Mouse (Mus musculus): Measurements from ENCODE around the gene Selplg. TPM values are rescaled to one million over a fixed set of nuclear protein-coding genes. Genes with fewer than 3 reads are reported as not detected.

Gene Selplg
- total and polyA plus RNA-seq, 2 experiments from 2014 or later, result 1.9 to 3.1 TPM

DNA sequence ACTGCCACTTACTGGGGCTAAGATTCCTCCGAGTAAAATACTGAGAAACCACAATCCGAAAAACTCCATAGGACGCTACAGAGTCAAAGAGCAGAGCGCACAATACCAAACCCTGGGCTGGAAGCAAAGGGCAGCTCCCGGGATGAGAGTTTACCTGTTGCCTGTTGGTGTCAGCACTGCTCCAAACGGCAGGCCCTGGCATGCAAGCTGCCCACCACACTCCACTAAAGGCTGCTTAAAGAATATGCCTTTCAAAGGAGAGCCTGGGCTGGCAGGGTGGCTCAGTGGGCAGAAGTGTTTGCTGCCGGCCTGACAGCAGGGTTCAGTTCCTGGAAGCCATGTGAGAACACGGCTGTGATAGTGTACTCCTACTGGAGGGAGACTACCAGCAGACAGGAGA lies 25.2 kb upstream of the Selplg start:
- H3K4me1 ChIP-seq (ENCODE audit: insufficient read depth, low read length), result no peaks in the 10 kb centered on the region
- no peak for ATAC-seq (ENCODE audit: low FRiP score)

DNA sequence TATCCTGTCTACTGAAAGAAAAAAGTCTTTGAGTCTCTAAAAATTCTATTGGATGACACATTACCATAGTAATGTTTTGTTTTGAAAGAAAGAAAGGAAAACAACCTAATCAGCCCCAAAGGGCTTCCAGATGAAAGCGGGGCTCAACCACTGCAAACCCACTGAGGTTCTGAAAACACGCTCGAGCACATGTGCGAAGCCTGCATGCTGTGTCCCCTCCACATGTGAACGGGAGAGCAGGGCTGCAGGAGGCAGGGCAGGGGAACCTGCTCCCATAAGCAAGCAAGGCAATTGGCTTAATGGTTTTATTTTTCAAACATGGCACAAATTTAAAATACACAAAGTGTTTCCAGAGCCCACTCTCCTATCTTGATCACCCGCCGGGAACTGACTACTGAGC lies 24.2 kb upstream of the Selplg start:
- no peak overlapping the region for H3K4me2 ChIP-seq (ENCODE audit: low read depth, low read length, poor library complexity, severe bottlenecking)
- H3K9me3 ChIP-seq (ENCODE audit: low read length), result no peaks in the 10 kb centered on the region
- DNase-seq (ENCODE audit: low spot score) (no peak), ATAC-seq (ENCODE audit: low FRiP score) (no peak)
- no peaks in the 10 kb centered on the region for H3K4me1 ChIP-seq (ENCODE audit: insufficient read depth, low read length)
- 63% methylated on average over 7 of the region's 7 CpGs for WGBS
- H3K27me3 ChIP-seq (ENCODE audit: insufficient read depth, low read length), result no peaks in the 10 kb centered on the region
- H3K36me3 ChIP-seq (ENCODE audit: insufficient read depth, low read length), result peaks cover 7% of the 10 kb centered on the region
- H3K4me3 ChIP-seq (ENCODE audit: low read depth, low read length), result no peak overlapping the region
- no peak overlapping the region; the same call in 1 of the 2 replicates for H3K9ac ChIP-seq (replicated peaks; ENCODE audit: low read length, poor library complexity, severe bottlenecking)
- 0 out of 2 replicates have a peak overlapping the region, but pooled peaks have one; percentile 38 for H3K27ac ChIP-seq (ENCODE audit: low read depth, low read length)
- TF ChIP-seq CTCF (IDR thresholded peaks at IDR 0.05), result no peak

More for the DNA sequence above, 25.2 kb upstream of the Selplg start:
- H3K9ac ChIP-seq (replicated peaks; ENCODE audit: low read length, poor library complexity, severe bottlenecking), result no peak overlapping the region
- no peaks in the 10 kb centered on the region for H3K9me3 ChIP-seq (ENCODE audit: low read length)
- no peak for DNase-seq (ENCODE audit: low spot score)
- no peak overlapping the region for H3K4me2 ChIP-seq (ENCODE audit: low read depth, low read length, poor library complexity, severe bottlenecking)
- peaks cover 6% of the 10 kb centered on the region; the same call in 1 of the 2 replicates for H3K36me3 ChIP-seq (ENCODE audit: insufficient read depth, low read length)
- 63% methylated on average over 8 of the region's 8 CpGs for WGBS
- no peaks in the 10 kb centered on the region for H3K27me3 ChIP-seq (ENCODE audit: insufficient read depth, low read length)
- no peak overlapping the region for H3K27ac ChIP-seq (ENCODE audit: low read depth, low read length)
- peak; percentile 38 for TF ChIP-seq CTCF (IDR thresholded peaks at IDR 0.05)
- no peak overlapping the region for H3K4me3 ChIP-seq (ENCODE audit: low read depth, low read length)

DNA sequence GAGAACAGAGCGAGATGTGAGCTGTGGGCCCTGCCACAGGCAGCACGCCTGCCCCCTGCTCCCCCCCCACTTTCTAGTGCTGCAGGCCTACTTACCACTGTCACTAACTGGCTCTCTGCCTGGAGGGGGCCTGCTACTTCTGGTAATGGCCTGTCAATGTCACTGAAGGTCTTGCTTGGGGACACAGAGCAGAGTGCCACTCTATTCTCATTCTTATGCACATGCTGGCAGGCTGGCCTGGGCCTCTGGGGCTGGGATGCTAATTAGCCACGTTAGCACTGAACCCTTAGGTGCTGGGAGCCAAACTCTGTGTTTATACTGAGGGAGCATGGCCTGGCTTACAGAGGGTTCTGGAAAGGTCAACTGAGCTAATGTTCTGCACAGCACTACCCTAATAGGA lies 23.3 kb upstream of the Selplg start:
- no peak for TF ChIP-seq CTCF (IDR thresholded peaks at IDR 0.05)

DNA sequence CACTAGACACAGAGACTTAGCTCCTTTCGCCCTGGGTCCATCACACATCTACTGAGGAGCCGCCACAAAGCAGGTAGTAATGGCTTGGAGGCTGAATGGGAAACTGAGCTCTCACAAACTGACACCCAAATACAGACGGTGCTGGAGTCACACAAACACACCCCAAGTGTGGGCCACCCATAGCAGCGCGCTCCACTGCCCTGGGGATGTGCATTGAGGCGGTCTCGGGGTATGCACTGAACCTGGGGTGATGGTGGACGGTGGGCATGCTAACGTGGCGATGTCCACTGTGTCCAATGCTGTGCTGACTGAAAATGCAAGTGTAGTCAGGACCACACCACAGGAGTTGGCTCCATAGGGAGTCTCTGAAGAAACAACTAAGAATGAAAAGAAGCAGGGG lies 22.7 kb upstream of the Selplg start:
- ATAC-seq (ENCODE audit: low FRiP score), result no peak
- WGBS, result 84% methylated on average over 10 of the region's 10 CpGs
- H3K9ac ChIP-seq (replicated peaks; ENCODE audit: low read length, poor library complexity, severe bottlenecking), result no peak overlapping the region

More for the DNA sequence above, 23.3 kb upstream of the Selplg start:
- ATAC-seq (ENCODE audit: low FRiP score) (no peak), DNase-seq (ENCODE audit: low spot score) (peak; percentile 61)
- WGBS, result 27% methylated on average over 3 of the region's 3 CpGs
- Histone ChIP-seq H3K27ac (ENCODE audit: low read depth, low read length) (peak overlapping the region; percentile 7; the same call in 1 of the 2 replicates), H3K4me1 (ENCODE audit: insufficient read depth, low read length) (no peaks in the 10 kb centered on the region), H3K9me3 (ENCODE audit: low read length) (no peaks in the 10 kb centered on the region), H3K4me2 (ENCODE audit: low read depth, low read length, poor library complexity, severe bottlenecking) (no peak overlapping the region), H3K27me3 (ENCODE audit: insufficient read depth, low read length) (no peaks in the 10 kb centered on the region), H3K4me3 (ENCODE audit: low read depth, low read length) (no peak overlapping the region), H3K9ac (replicated peaks; ENCODE audit: low read length, poor library complexity, severe bottlenecking) (no peak overlapping the region), H3K36me3 (ENCODE audit: insufficient read depth, low read length) (peaks cover 14% of the 10 kb centered on the region)

DNA sequence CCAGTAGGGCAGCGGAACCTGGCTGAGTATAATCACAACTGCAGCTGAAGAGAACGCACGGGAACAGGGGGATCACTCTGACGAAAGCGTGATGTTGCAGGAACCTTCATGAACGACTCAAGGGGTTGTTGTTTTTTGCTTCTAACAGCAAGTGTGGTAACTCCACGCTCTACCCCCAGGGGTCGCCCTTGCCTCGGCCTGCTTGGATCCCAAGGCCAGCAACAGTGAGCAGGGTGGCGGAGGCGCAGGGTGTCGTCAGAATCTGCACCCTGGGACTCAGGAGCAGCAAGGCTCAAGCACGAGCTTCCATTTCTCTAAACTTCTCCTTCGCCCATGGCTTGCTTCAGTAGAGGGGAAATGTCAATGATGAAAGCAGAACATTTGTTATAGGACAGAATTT lies 22.1 kb upstream of the Selplg start:
- DNase-seq (ENCODE audit: low spot score) (peak; percentile 72), ATAC-seq (ENCODE audit: low FRiP score) (no peak)
- 40% methylated on average over 14 of the region's 14 CpGs for WGBS
- Histone ChIP-seq H3K9me3 (ENCODE audit: low read length) (no peaks in the 10 kb centered on the region), H3K4me2 (ENCODE audit: low read depth, low read length, poor library complexity, severe bottlenecking) (no peak overlapping the region), H3K4me1 (ENCODE audit: insufficient read depth, low read length) (no peaks in the 10 kb centered on the region), H3K27ac (ENCODE audit: low read depth, low read length) (no peak overlapping the region), H3K27me3 (ENCODE audit: insufficient read depth, low read length) (no peaks in the 10 kb centered on the region), H3K36me3 (ENCODE audit: insufficient read depth, low read length) (peaks cover 26% of the 10 kb centered on the region), H3K4me3 (ENCODE audit: low read depth, low read length) (no peak overlapping the region), H3K9ac (replicated peaks; ENCODE audit: low read length, poor library complexity, severe bottlenecking) (no peak overlapping the region)
- peak; percentile 88 for TF ChIP-seq CTCF (IDR thresholded peaks at IDR 0.05)

More for the DNA sequence above, 22.7 kb upstream of the Selplg start:
- H3K27me3 ChIP-seq (ENCODE audit: insufficient read depth, low read length), result no peaks in the 10 kb centered on the region
- peak overlapping the region; percentile 7; the same call in 1 of the 2 replicates for H3K27ac ChIP-seq (ENCODE audit: low read depth, low read length)
- no peak for DNase-seq (ENCODE audit: low spot score)
- H3K4me1 ChIP-seq (ENCODE audit: insufficient read depth, low read length), result no peaks in the 10 kb centered on the region
- TF ChIP-seq CTCF (IDR thresholded peaks at IDR 0.05), result no peak
- no peaks in the 10 kb centered on the region for H3K9me3 ChIP-seq (ENCODE audit: low read length)
- H3K36me3 ChIP-seq (ENCODE audit: insufficient read depth, low read length), result peaks cover 20% of the 10 kb centered on the region
- no peak overlapping the region for H3K4me2 ChIP-seq (ENCODE audit: low read depth, low read length, poor library complexity, severe bottlenecking)
- no peak overlapping the region for H3K4me3 ChIP-seq (ENCODE audit: low read depth, low read length)

DNA sequence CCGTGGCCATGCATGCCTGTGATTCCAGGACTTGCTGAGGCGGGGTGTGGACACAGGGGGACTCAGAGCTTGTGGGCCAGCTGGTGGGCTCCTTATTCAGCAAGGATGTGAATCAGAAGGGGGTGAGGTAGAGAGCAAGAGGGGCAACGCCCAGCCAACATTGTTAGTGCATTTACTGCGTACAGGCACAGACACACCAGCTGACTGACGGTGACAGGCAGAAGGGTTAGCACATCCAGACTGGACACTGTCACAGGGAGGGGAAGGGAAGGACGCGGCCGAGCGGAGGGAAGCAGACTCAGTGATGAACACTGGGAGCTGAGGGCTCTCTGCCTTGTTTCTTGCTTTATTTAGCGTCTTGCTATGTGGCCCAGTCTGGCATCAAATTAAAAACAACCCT lies 21.1 kb upstream of the Selplg start:
- ATAC-seq (ENCODE audit: low FRiP score), result no peak
- no peak for DNase-seq (ENCODE audit: low spot score)
- no peaks in the 10 kb centered on the region for H3K4me1 ChIP-seq (ENCODE audit: insufficient read depth, low read length)
- WGBS, result 88% methylated on average over 10 of the region's 10 CpGs
- peaks cover 26% of the 10 kb centered on the region for H3K36me3 ChIP-seq (ENCODE audit: insufficient read depth, low read length)
- H3K9me3 ChIP-seq (ENCODE audit: low read length), result no peaks in the 10 kb centered on the region
- no peak for TF ChIP-seq CTCF (IDR thresholded peaks at IDR 0.05)
- H3K27me3 ChIP-seq (ENCODE audit: insufficient read depth, low read length), result no peaks in the 10 kb centered on the region
- H3K4me2 ChIP-seq (ENCODE audit: low read depth, low read length, poor library complexity, severe bottlenecking), result no peak overlapping the region
- H3K4me3 ChIP-seq (ENCODE audit: low read depth, low read length), result no peak overlapping the region
- H3K9ac ChIP-seq (replicated peaks; ENCODE audit: low read length, poor library complexity, severe bottlenecking), result no peak overlapping the region
- no peak overlapping the region for H3K27ac ChIP-seq (ENCODE audit: low read depth, low read length)
